Mouse (Mus musculus) urinary bladder, adult 2 months (tissue): ENCODE data around the gene 1700028J19Rik. TPM values are rescaled to one million over a fixed set of nuclear protein-coding genes. Genes with fewer than 3 reads are reported as not detected.

ENCODE experiments used
- polyA plus RNA-seq: library from polyadenylated mRNA; depleted of rRNA; stranded (reverse); fragments of >200 nt; gene quantifications from 2 replicates; pipeline ENCODE4 v1.2.3, GENCODE M21; 2012; rRNA removed

1700028J19Rik gene
- polyA plus RNA-seq, 1 experiment: 1.1 TPM

Other genes starting within 250 kb of the 1700028J19Rik start
- gene Klk1b26, start 234.5 kb downstream of the 1700028J19Rik start, polyA plus RNA-seq: not detected in 2 replicates
- gene Klk1b27, start 194.4 kb downstream of the 1700028J19Rik start, polyA plus RNA-seq: not detected in 2 replicates
- gene Klk1b21, start 144.4 kb downstream of the 1700028J19Rik start, polyA plus RNA-seq: not detected in 2 replicates
- not detected in 2 replicates for gene Klk1b22, start 134.0 kb downstream of the 1700028J19Rik start, polyA plus RNA-seq
- gene Klk1b16, start 109.9 kb downstream of the 1700028J19Rik start, polyA plus RNA-seq: not detected in 2 replicates
- not detected in 2 replicates for gene Klk1b24, start 58.5 kb downstream of the 1700028J19Rik start, polyA plus RNA-seq
- gene Klk1b3, start 48.5 kb downstream of the 1700028J19Rik start, polyA plus RNA-seq: not detected in 2 replicates
- gene Klk1b4, start 39.3 kb downstream of the 1700028J19Rik start, polyA plus RNA-seq: not detected in 2 replicates
- gene Klk1b5, start 30.8 kb downstream of the 1700028J19Rik start, polyA plus RNA-seq: not detected in 2 replicates
- 0.17 and 0.40 TPM in 2 replicates for gene Klk1, start 21.3 kb downstream of the 1700028J19Rik start, polyA plus RNA-seq
- not detected in 2 replicates for gene Gm36864, start 10.5 kb downstream of the 1700028J19Rik start, polyA plus RNA-seq
- 100 and 125 TPM in 2 replicates for gene 2410002F23Rik, start within 50 bp of the 1700028J19Rik start, polyA plus RNA-seq
- not detected in 2 replicates for gene Acp4, start 10.7 kb upstream of the 1700028J19Rik start, polyA plus RNA-seq
- gene Gm15517, start 14.8 kb upstream of the 1700028J19Rik start, polyA plus RNA-seq: 0.65 TPM in 1 of 2 replicates, not detected in the other
- 17.2 and 19.7 TPM in 2 replicates for gene Clec11a, start 60.2 kb upstream of the 1700028J19Rik start, polyA plus RNA-seq
- 0.85 and 1.9 TPM in 2 replicates for gene Shank1, start 63.6 kb upstream of the 1700028J19Rik start, polyA plus RNA-seq
- 4.1 and 4.3 TPM in 2 replicates for gene Syt3, start 137.4 kb upstream of the 1700028J19Rik start, polyA plus RNA-seq
- 1.4 and 1.5 TPM in 2 replicates for gene 1700008O03Rik, start 139.1 kb upstream of the 1700028J19Rik start, polyA plus RNA-seq
- gene Lrrc4b, start 182.3 kb upstream of the 1700028J19Rik start, polyA plus RNA-seq: 1.7 and 2.3 TPM in 2 replicates
- gene Aspdh, start 218.7 kb upstream of the 1700028J19Rik start, polyA plus RNA-seq: 0.10 and 0.22 TPM in 2 replicates
- gene Josd2, start 221.3 kb upstream of the 1700028J19Rik start, polyA plus RNA-seq: 85.0 and 110 TPM in 2 replicates
- 127 TPM in 2 replicates for gene Emc10, start 249.8 kb upstream of the 1700028J19Rik start, polyA plus RNA-seq
- gene Fam71e1, start 249.9 kb upstream of the 1700028J19Rik start, polyA plus RNA-seq: 10.0 and 12.5 TPM in 2 replicates